Mouse (Mus musculus) testis, adult 2 months (tissue): Measurements from ENCODE around the gene Olfr380. TPM values are rescaled to one million over a fixed set of nuclear protein-coding genes. Genes with fewer than 3 reads are reported as not detected.

ENCODE experiments used
- H3K27ac ChIP-seq: fragments of 200-500 bp; 2 replicates; pipeline ENCODE4 v1.5.1; 2012; ENCODE audit warnings: low read depth, low read length; ENCODE audit not compliant: control insufficient read depth, insufficient read depth
- H3K27me3 ChIP-seq: fragments of 200-500 bp; 2 replicates; pipeline ENCODE4 v1.6.1; 2012; ENCODE audit warnings: mild to moderate bottlenecking, low read length, moderate library complexity; ENCODE audit not compliant: control insufficient read depth, insufficient read depth
- H3K36me3 ChIP-seq: fragments of 200-500 bp; 2 replicates; pipeline ENCODE4 v1.6.1; 2012; ENCODE audit warnings: mild to moderate bottlenecking, low read length; ENCODE audit not compliant: control insufficient read depth, insufficient read depth
- H3K4me1 ChIP-seq: fragments of 200-500 bp; 2 replicates; pipeline ENCODE4 v1.6.1; 2012; ENCODE audit warnings: low read length; ENCODE audit not compliant: control insufficient read depth, insufficient read depth
- H3K4me3 ChIP-seq: fragments of 200-500 bp; 2 replicates; pipeline ENCODE4 v1.5.1; 2012; ENCODE audit warnings: low read depth, mild to moderate bottlenecking, low read length, moderate library complexity, mixed read lengths; ENCODE audit not compliant: control insufficient read depth
- CTCF ChIP-seq: fragments of 200-500 bp; IDR thresholded peaks from 2 replicates; pipeline ENCODE4 v1.5.1; 2012; ENCODE audit warnings: low read depth, mild to moderate bottlenecking, inconsistent platforms, low read length, moderate library complexity; ENCODE audit not compliant: control insufficient read depth, insufficient read depth, insufficient replicate concordance
- POLR2A ChIP-seq: fragments of 200-500 bp; IDR thresholded peaks from 2 replicates; pipeline ENCODE4 v1.6.1; 2012; ENCODE audit warnings: low read depth, mild to moderate bottlenecking, inconsistent platforms, low read length, moderate library complexity; ENCODE audit not compliant: control insufficient read depth
- polyA plus RNA-seq: library from polyadenylated mRNA; depleted of rRNA; stranded (reverse); fragments of >200 nt; gene quantifications from 2 replicates; pipeline ENCODE4 v1.2.3, GENCODE M21; 2012; rRNA removed

Gene Olfr380
- not detected in 2 replicates for polyA plus RNA-seq

DNA sequence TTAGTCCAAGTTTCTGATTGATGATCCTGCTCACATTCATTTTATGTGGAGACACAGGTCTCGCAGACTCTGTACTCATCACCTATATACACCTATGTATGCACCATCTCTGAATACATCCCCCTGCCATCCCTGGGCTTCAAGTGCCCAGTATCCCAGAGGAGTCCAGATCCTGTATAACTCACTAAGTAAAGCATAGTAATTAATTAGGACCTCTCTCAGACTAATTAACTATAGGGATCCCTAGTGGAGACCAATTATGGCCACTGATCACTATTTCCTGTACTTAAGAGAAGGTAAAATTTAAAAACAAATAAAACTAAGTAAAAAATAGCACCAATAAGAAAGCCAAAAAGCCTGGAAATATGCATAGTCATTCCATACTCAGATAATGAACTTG is at the start of gene Olfr380:
TSS of gene Olfr380 (minus strand) at position 101 of the 400 bp plus-strand sequence.
- Histone ChIP-seq H3K36me3 (no peaks in the 10 kb centered on the region), H3K27ac (no peak within 1 kb of the TSS), H3K4me1 (no peaks in the 10 kb centered on the region), H3K27me3 (no peaks in the 10 kb centered on the region), H3K4me3 (no peak within 1 kb of the TSS)
- TF ChIP-seq CTCF (no peak), POLR2A (no peak)

GRCm38 (mm10) chr11:73491503-73491902 is 34.2 kb upstream of the Olfr380 start, which contains the start of gene Olfr381:
TSS of gene Olfr381 (minus strand) at chr11:73491603.
- Histone ChIP-seq H3K27ac (no peak within 1 kb of the TSS), H3K36me3 (no peaks in the 10 kb centered on the region), H3K27me3 (no peaks in the 10 kb centered on the region), H3K4me3 (no peak within 1 kb of the TSS), H3K4me1 (no peaks in the 10 kb centered on the region)
- TF ChIP-seq POLR2A = no peak
- TF ChIP-seq CTCF = no peak

DNA sequence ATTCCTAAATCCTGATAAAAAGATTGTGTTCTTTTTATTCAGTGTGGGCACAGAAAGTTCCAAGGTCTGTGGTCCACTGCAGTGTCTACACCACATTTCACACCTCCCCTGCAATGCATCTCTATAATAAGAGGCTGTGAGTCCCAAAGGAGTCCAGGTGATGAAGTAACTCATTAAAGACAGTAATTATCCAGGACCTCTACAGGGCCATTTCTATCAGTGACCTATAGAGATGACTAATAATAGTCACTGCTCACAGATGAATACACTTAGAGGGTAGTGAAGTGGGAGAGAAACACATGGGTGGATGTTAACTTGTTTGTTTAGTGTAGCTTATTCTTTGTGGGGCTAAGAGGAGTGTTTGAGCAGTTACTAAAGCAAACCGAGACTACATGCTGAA is 28.9 kb downstream of the Olfr380 start, which contains the start of gene Olfr378:
TSS of gene Olfr378 (minus strand) at position 101 of the 400 bp plus-strand sequence.
- TF ChIP-seq POLR2A (no peak), CTCF (no peak)
- Histone ChIP-seq H3K27ac (no peak within 1 kb of the TSS), H3K36me3 (no peaks in the 10 kb centered on the region), H3K4me1 (no peaks in the 10 kb centered on the region), H3K27me3 (no peaks in the 10 kb centered on the region), H3K4me3 (no peak within 1 kb of the TSS)

Other genes starting within 250 kb of the Olfr380 start
- gene Trpv1, start 223.2 kb downstream of the Olfr380 start, polyA plus RNA-seq = 0.17 and 1.6 TPM in 2 replicates
- 0.04 and 0.05 TPM in 2 replicates for gene Trpv3, start 190.1 kb downstream of the Olfr380 start, polyA plus RNA-seq
- gene Aspa, start 127.9 kb downstream of the Olfr380 start, polyA plus RNA-seq = 3.1 and 3.6 TPM in 2 replicates
- gene Gm49340, start 127.8 kb downstream of the Olfr380 start, polyA plus RNA-seq = 0.40 and 0.59 TPM in 2 replicates
- 6.1 and 8.5 TPM in 2 replicates for gene Spata22, start 127.8 kb downstream of the Olfr380 start, polyA plus RNA-seq
- gene Olfr20, start 106.7 kb downstream of the Olfr380 start, polyA plus RNA-seq = 2.2 and 3.0 TPM in 2 replicates
- gene Olfr376, start 86.3 kb downstream of the Olfr380 start, polyA plus RNA-seq = 0.11 TPM in 1 of 2 replicates, not detected in the other
- gene Olfr1, start 57.9 kb downstream of the Olfr380 start, polyA plus RNA-seq = 0.12 TPM in 1 of 2 replicates, not detected in the other
- gene Olfr378, start 29.0 kb downstream of the Olfr380 start, polyA plus RNA-seq = not detected in 2 replicates
- not detected in 2 replicates for gene Olfr381, start 34.1 kb upstream of the Olfr380 start, polyA plus RNA-seq
- gene Olfr382, start 59.7 kb upstream of the Olfr380 start, polyA plus RNA-seq = not detected in 2 replicates
- not detected in 2 replicates for gene Olfr385, start 135.5 kb upstream of the Olfr380 start, polyA plus RNA-seq
- gene Olfr384, start 141.1 kb upstream of the Olfr380 start, polyA plus RNA-seq = not detected in 2 replicates
- gene Zfp735, start 231.3 kb upstream of the Olfr380 start, polyA plus RNA-seq = 1.7 and 2.2 TPM in 2 replicates